Mouse (Mus musculus): ENCODE data around the gene Pcgf3. TPM values are rescaled to one million over a fixed set of nuclear protein-coding genes. Genes with fewer than 3 reads are reported as not detected.

Gene Pcgf3
- 16.8 to 26.2 TPM (median 22.8 TPM) in 4 replicates for total RNA-seq (2023)

GRCm38 (mm10) chr5:108461082-108462065 lies at the start of gene Pcgf3:
Gene Pcgf3 (plus strand): TSS chr5:108461232.

GRCm38 (mm10) chr5:108433804-108434587 lies 27.0 kb upstream of the Pcgf3 start, which contains the start of gene Atp5k:
Gene Atp5k (minus strand): TSS chr5:108434448.

GRCm38 (mm10) chr5:108448785-108449668 lies 12.0 kb upstream of the Pcgf3 start, which contains the start of gene Mfsd7a:
Gene Mfsd7a (minus strand): TSS chr5:108448891.

GRCm38 (mm10) chr5:108549489-108550206 lies 88.6 kb downstream of the Pcgf3 start, which contains the start of gene Cplx1:
Gene Cplx1 (minus strand): TSS chr5:108550024.

Other genes starting within 250 kb of the Pcgf3 start
- 31.1 to 37.0 TPM (median 34.5 TPM) in 4 replicates for gene Dr1, start 192.3 kb upstream of the Pcgf3 start, total RNA-seq (2023)
- gene Pigg, start 148.6 kb upstream of the Pcgf3 start, total RNA-seq (2023) = 2.5 to 4.3 TPM (median 3.7 TPM) in 4 replicates
- gene Gm42517, start 93.3 kb upstream of the Pcgf3 start, total RNA-seq (2023) = not detected in 4 replicates
- not detected in 4 replicates for gene Pde6b, start 72.8 kb upstream of the Pcgf3 start, total RNA-seq (2023)
- 63.6 to 88.8 TPM (median 69.4 TPM) in 4 replicates for gene Atp5k, start 26.8 kb upstream of the Pcgf3 start, total RNA-seq (2023)
- not detected in 4 replicates for gene Mfsd7a, start 12.3 kb upstream of the Pcgf3 start, total RNA-seq (2023)
- not detected in 4 replicates for gene Cplx1, start 88.8 kb downstream of the Pcgf3 start, total RNA-seq (2023)
- 143 to 166 TPM (median 155 TPM) in 4 replicates for gene Gak, start 168.5 kb downstream of the Pcgf3 start, total RNA-seq (2023)
- gene Tmem175, start 168.5 kb downstream of the Pcgf3 start, total RNA-seq (2023) = 17.2 to 22.4 TPM (median 18.6 TPM) in 4 replicates
- 33.5 to 39.5 TPM (median 38.0 TPM) in 4 replicates for gene Idua, start 199.1 kb downstream of the Pcgf3 start, total RNA-seq (2023)
- gene Dgkq, start 208.4 kb downstream of the Pcgf3 start, total RNA-seq (2023) = 38.8 to 47.8 TPM (median 40.7 TPM) in 4 replicates
- gene Slc26a1, start 214.3 kb downstream of the Pcgf3 start, total RNA-seq (2023) = 0.26 TPM in 1 of 4 replicates, not detected in the others
- gene Fgfrl1, start 231.2 kb downstream of the Pcgf3 start, total RNA-seq (2023) = 6.4 to 9.2 TPM (median 7.9 TPM) in 4 replicates

Data from B cell, adult 62 days (primary cell).